Mouse (Mus musculus): ENCODE results near the gene Tcn2.

- TF ChIP-seq POLR2A (IDR thresholded peaks at IDR 0.05; ENCODE audit: borderline replicate concordance, low read depth, low read length) (no peak), CTCF (IDR thresholded peaks at IDR 0.05; ENCODE audit: low read depth, low read length) (no peak)
Measured at GRCm38 (mm10) chr11:3930019-3930418, 1.9 kb downstream of the Tcn2 start.

All from bone marrow macrophage, adult 2 months (primary cell).